Mouse (Mus musculus) left cerebral cortex, adult 6 months (tissue): Measurements from ENCODE around the gene Rps19. TPM values are rescaled to one million over a fixed set of nuclear protein-coding genes. Genes with fewer than 3 reads are reported as not detected.

Experiments used
- long read RNA-seq, 2 experiments: library from polyadenylated mRNA; unstranded; transcript quantifications; one replicate each; pipeline ENCODE4 v2.0.0; 2019 to 2020
- polyA plus RNA-seq: library from polyadenylated mRNA; unstranded; fragments of <200 nt; fragmentation: Nextera tagmentation; gene quantifications from 2 replicates; pipeline ENCODE4 v1.2.3, GENCODE M21; 2021

Rps19 gene
- 2,479 and 2,713 TPM in 2 replicates for polyA plus RNA-seq
- long read RNA-seq, experiment 1, transcript Rps19-203 (6 exons, 774 nt): major isoform, 316 of 326 reads
- long read RNA-seq, experiment 1, partial matches to known transcripts: 1 of 326 reads
- long read RNA-seq, experiment 1, other reads (novel, unspliced or antisense): 3 of 326 reads
- long read RNA-seq, experiment 2, transcript Rps19-205 (7 exons, 593 nt): minor isoform, 11 of 1,351 reads
- long read RNA-seq, experiment 2, transcript Rps19-203 (6 exons, 774 nt): major isoform, 1,281 of 1,351 reads
- long read RNA-seq, experiment 2, transcript Rps19-202 (6 exons, 633 nt): minor isoform, 8 of 1,351 reads
- long read RNA-seq, experiment 2, partial matches to known transcripts: 38 of 1,351 reads
- long read RNA-seq, experiment 2, other reads (novel, unspliced or antisense): 13 of 1,351 reads

GRCm38 (mm10) chr7:24883896-24884692 lies at the start of gene Rps19:
Gene Rps19, plus strand, starts transcription at chr7:24884371.

GRCm38 (mm10) chr7:24861913-24862312 lies 22.3 kb upstream of the Rps19 start, which contains the start of gene Gm9844:
Gene Gm9844, plus strand, starts transcription at chr7:24862213.

GRCm38 (mm10) chr7:24869532-24870165 lies 14.5 kb upstream of the Rps19 start, which contains the start of the genes Lypd4 and Dmrtc2:
Gene Lypd4, minus strand, starts transcription at chr7:24869941.
Gene Dmrtc2, plus strand, starts transcription at chr7:24870057.

GRCm38 (mm10) chr7:24897224-24897623 lies 13.1 kb downstream of the Rps19 start, which contains the start of gene Cd79a:
Gene Cd79a, plus strand, starts transcription at chr7:24897381.

GRCm38 (mm10) chr7:24902630-24903443 lies 18.7 kb downstream of the Rps19 start, which contains the start of gene Arhgef1:
Gene Arhgef1, plus strand, starts transcription at chr7:24902912.

Other genes with a start within 250 kb of the Rps19 start
- gene Lypd3, start 247.8 kb upstream of the Rps19 start, polyA plus RNA-seq: not detected in 2 replicates
- gene Tex101, start 207.7 kb upstream of the Rps19 start, polyA plus RNA-seq: not detected in 2 replicates
- not detected in 2 replicates for gene BC049730, start 175.1 kb upstream of the Rps19 start, polyA plus RNA-seq
- gene Gm4763, start 157.5 kb upstream of the Rps19 start, polyA plus RNA-seq: not detected in 2 replicates
- not detected in 2 replicates for gene Cd177, start 124.1 kb upstream of the Rps19 start, polyA plus RNA-seq
- 0.28 TPM in 1 of 2 replicates, not detected in the other for gene Ceacam10, start 107.2 kb upstream of the Rps19 start, polyA plus RNA-seq
- gene Gm9844, start 22.2 kb upstream of the Rps19 start, polyA plus RNA-seq: 4.5 and 8.1 TPM in 2 replicates
- gene Lypd4, start 14.4 kb upstream of the Rps19 start, polyA plus RNA-seq: not detected in 2 replicates
- gene Dmrtc2, start 14.3 kb upstream of the Rps19 start, polyA plus RNA-seq: not detected in 2 replicates
- gene Cd79a, start 13.0 kb downstream of the Rps19 start, polyA plus RNA-seq: 0.27 and 0.60 TPM in 2 replicates
- 4.7 and 7.9 TPM in 2 replicates for gene Arhgef1, start 18.5 kb downstream of the Rps19 start, polyA plus RNA-seq
- not detected in 2 replicates for gene Gm4881, start 60.1 kb downstream of the Rps19 start, polyA plus RNA-seq
- gene Rabac1, start 88.4 kb downstream of the Rps19 start, polyA plus RNA-seq: 531 and 581 TPM in 2 replicates
- 803 and 1,080 TPM in 2 replicates for gene Atp1a3, start 121.6 kb downstream of the Rps19 start, polyA plus RNA-seq
- gene Grik5, start 188.0 kb downstream of the Rps19 start, polyA plus RNA-seq: 6.1 and 29.3 TPM in 2 replicates
- gene Zfp574, start 188.2 kb downstream of the Rps19 start, polyA plus RNA-seq: 24.1 and 27.1 TPM in 2 replicates